Mouse (Mus musculus) kidney, embryonic 14.5 days (tissue): ENCODE results near the gene Akap2. TPM values are rescaled to one million over a fixed set of nuclear protein-coding genes. Genes with fewer than 3 reads are reported as not detected.
"Not testable (repeated sequence)": the region's sequence is repeated elsewhere in the genome, so short reads cannot be mapped to it uniquely, and the experiment has no call there.

Source experiments
- ATAC-seq: fragments of 200-750 bp; cut with Nextera tagmentation; 2 replicates; pipeline ENCODE4 v1.8.0; 2017; ENCODE audit warnings: moderate number of reproducible peaks, mild to moderate bottlenecking, moderate TSS enrichment, moderate library complexity; ENCODE audit not compliant: low FRiP score, low TSS enrichment
- H3K27ac ChIP-seq: fragments of 300-500 bp; sonication (generic); 2 replicates; pipeline ENCODE4 v1.5.1; 2014; ENCODE audit warnings: low read depth, mild to moderate bottlenecking, low read length, moderate library complexity, mixed read lengths
- H3K27me3 ChIP-seq: fragments of 300-500 bp; sonication (generic); 2 replicates; pipeline ENCODE4 v1.6.1; 2014; ENCODE audit warnings: mild to moderate bottlenecking, low read length; ENCODE audit not compliant: control insufficient read depth, insufficient read depth
- H3K36me3 ChIP-seq: fragments of 300-500 bp; sonication (generic); 2 replicates; pipeline ENCODE4 v1.6.1; 2014; ENCODE audit warnings: low read length, mixed read lengths; ENCODE audit not compliant: control insufficient read depth, insufficient read depth
- H3K4me1 ChIP-seq: fragments of 300-500 bp; sonication (generic); 2 replicates; pipeline ENCODE4 v1.6.1; 2014; ENCODE audit warnings: low read length, mixed read lengths; ENCODE audit not compliant: control insufficient read depth, insufficient read depth
- H3K4me2 ChIP-seq: fragments of 300-500 bp; sonication (generic); replicated peaks from 2 replicates; pipeline ENCODE4 v1.6.1; 2014; ENCODE audit warnings: low read depth, mild to moderate bottlenecking, low read length
- H3K4me3 ChIP-seq: fragments of 300-500 bp; sonication (generic); 2 replicates; pipeline ENCODE4 v1.5.1; 2014; ENCODE audit warnings: mild to moderate bottlenecking, low read length
- H3K9ac ChIP-seq: fragments of 300-500 bp; sonication (generic); 2 replicates; pipeline ENCODE4 v1.6.1; 2014; ENCODE audit warnings: low read depth, mild to moderate bottlenecking, low read length, moderate library complexity
- H3K9me3 ChIP-seq: fragments of 300-500 bp; sonication (generic); 2 replicates; pipeline ENCODE4 v1.6.1; 2016; ENCODE audit warnings: low read length; ENCODE audit not compliant: control insufficient read depth
- WGBS: fragments of 180-500 bp; shearing (Covaris S2); extraction: QIAGEN DNeasy Blood & Tissue Kit; methylation state at CpG from one replicate; pipeline ENCODE4 v1.1.7; 2014; 5-methylcytosine and 5-hydroxymethylcytosine counted together
- polyA plus RNA-seq: library from polyadenylated mRNA; unstranded; fragments of >200 nt; fragmentation: Nextera tagmentation; extraction: Ambion mirVana; gene quantifications from 2 replicates; pipeline ENCODE4 v1.2.1, GENCODE M21; 2014

Gene Akap2
- polyA plus RNA-seq, 1 experiment from 2014 or later: 24.0 TPM

- no peaks in the 10 kb centered on the region for H3K36me3 ChIP-seq
- H3K9me3 ChIP-seq: no peaks in the 10 kb centered on the region
- peaks cover 5% of the 10 kb centered on the region; the same call in 1 of the 2 replicates for H3K4me1 ChIP-seq
- no peak overlapping the region for H3K4me3 ChIP-seq
- 84% methylated on average over 3 of the region's 3 CpGs for WGBS
- no peak overlapping the region for H3K27ac ChIP-seq
- no peak for ATAC-seq
- H3K4me2 ChIP-seq: no peak overlapping the region
- H3K27me3 ChIP-seq: no peaks in the 10 kb centered on the region
- H3K9ac ChIP-seq: no peak overlapping the region
These were observed 167.1 kb downstream of the Akap2 start for GRCm38 (mm10) chr4:57884511-57884910.

- 54% methylated on average over 2 of the region's 2 CpGs for WGBS
- Histone ChIP-seq H3K4me3 (no peak overlapping the region), H3K9ac (no peak overlapping the region), H3K27ac (no peak overlapping the region), H3K4me1 (peaks cover 5% of the 10 kb centered on the region; the same call in 1 of the 2 replicates), H3K4me2 (no peak overlapping the region), H3K27me3 (no peaks in the 10 kb centered on the region), H3K9me3 (no peaks in the 10 kb centered on the region), H3K36me3 (no peaks in the 10 kb centered on the region)
- ATAC-seq: no peak
These were observed 167.7 kb downstream of the Akap2 start for GRCm38 (mm10) chr4:57885186-57885585.

GRCm38 (mm10) chr4:57886066-57886887, 168.8 kb downstream of the Akap2 start:
- ATAC-seq: no peak
- H3K27me3 ChIP-seq: no peaks in the 10 kb centered on the region
- no peak overlapping the region for H3K4me2 ChIP-seq
- peaks cover 5% of the 10 kb centered on the region; the same call in 1 of the 2 replicates for H3K4me1 ChIP-seq
- WGBS: 68% methylated on average over 11 of the region's 11 CpGs
- H3K27ac ChIP-seq: no peak overlapping the region
- no peak overlapping the region for H3K4me3 ChIP-seq
- no peak overlapping the region for H3K9ac ChIP-seq
- no peaks in the 10 kb centered on the region for H3K36me3 ChIP-seq
- H3K9me3 ChIP-seq: no peaks in the 10 kb centered on the region

- H3K4me2 ChIP-seq: no peak overlapping the region
- no peak overlapping the region for H3K9ac ChIP-seq
- no peak overlapping the region for H3K4me3 ChIP-seq
- H3K27me3 ChIP-seq: no peaks in the 10 kb centered on the region
- 88% methylated on average over 3 of the region's 3 CpGs for WGBS
- ATAC-seq: no peak
- H3K4me1 ChIP-seq: peaks cover 5% of the 10 kb centered on the region; the same call in 1 of the 2 replicates
- no peaks in the 10 kb centered on the region for H3K36me3 ChIP-seq
- H3K9me3 ChIP-seq: no peaks in the 10 kb centered on the region
- H3K27ac ChIP-seq: no peak overlapping the region
These were observed 169.4 kb downstream of the Akap2 start for GRCm38 (mm10) chr4:57886888-57887230.

GRCm38 (mm10) chr4:57888246-57888645, 170.8 kb downstream of the Akap2 start:
- Histone ChIP-seq H3K9ac (no peak overlapping the region), H3K27ac (no peak overlapping the region), H3K4me2 (no peak overlapping the region), H3K36me3 (no peaks in the 10 kb centered on the region), H3K27me3 (no peaks in the 10 kb centered on the region), H3K9me3 (no peaks in the 10 kb centered on the region), H3K4me3 (no peak overlapping the region), H3K4me1 (peaks cover 5% of the 10 kb centered on the region; the same call in 1 of the 2 replicates)
- ATAC-seq: no peak
- WGBS: 95% methylated on average over 2 of the region's 2 CpGs

- H3K36me3 ChIP-seq, H3K4me3 ChIP-seq, H3K4me1 ChIP-seq, ATAC-seq, H3K9me3 ChIP-seq, H3K27me3 ChIP-seq, H3K9ac ChIP-seq, H3K4me2 ChIP-seq, H3K27ac ChIP-seq: not testable (repeated sequence)
- WGBS: 97% methylated on average over 1 of the region's 1 CpGs
These were observed 171.5 kb downstream of the Akap2 start for GRCm38 (mm10) chr4:57888978-57889377.

- no peak overlapping the region for H3K27ac ChIP-seq
These were observed 172.3 kb downstream of the Akap2 start for GRCm38 (mm10) chr4:57889773-57890172.

GRCm38 (mm10) chr4:57892001-57892586, 174.6 kb downstream of the Akap2 start:
- Histone ChIP-seq H3K27me3 (no peaks in the 10 kb centered on the region), H3K36me3 (no peaks in the 10 kb centered on the region), H3K4me1 (0 out of 2 replicates have a peak, but pooled peaks cover 3% of the 10 kb centered on the region), H3K4me2 (no peak overlapping the region), H3K27ac (no peak overlapping the region), H3K9me3 (no peaks in the 10 kb centered on the region), H3K4me3 (no peak overlapping the region), H3K9ac (no peak overlapping the region)
- ATAC-seq: no peak
- 86% methylated on average over 10 of the region's 10 CpGs for WGBS

More at GRCm38 (mm10) chr4:57889773-57890172, 172.3 kb downstream of the Akap2 start:
- Histone ChIP-seq H3K27me3 (no peaks in the 10 kb centered on the region), H3K4me3 (no peak overlapping the region), H3K4me2 (no peak overlapping the region), H3K4me1 (peaks cover 5% of the 10 kb centered on the region; the same call in 1 of the 2 replicates), H3K9me3 (no peaks in the 10 kb centered on the region), H3K36me3 (no peaks in the 10 kb centered on the region), H3K9ac (no peak overlapping the region)
- no peak for ATAC-seq
- WGBS: 92% methylated on average over 8 of the region's 8 CpGs

GRCm38 (mm10) chr4:57895140-57895539, 177.7 kb downstream of the Akap2 start:
- H3K9ac ChIP-seq: no peak overlapping the region
- ATAC-seq: no peak
- WGBS: 45% methylated on average over 5 of the region's 5 CpGs
- H3K27me3 ChIP-seq: no peaks in the 10 kb centered on the region
- H3K36me3 ChIP-seq: no peaks in the 10 kb centered on the region
- no peak overlapping the region for H3K27ac ChIP-seq
- 0 out of 2 replicates have a peak, but pooled peaks cover 3% of the 10 kb centered on the region for H3K4me1 ChIP-seq
- no peaks in the 10 kb centered on the region for H3K9me3 ChIP-seq
- no peak overlapping the region for H3K4me3 ChIP-seq
- H3K4me2 ChIP-seq: no peak overlapping the region
